Mouse (Mus musculus) heart, embryonic 13.5 days (tissue): ENCODE results near the gene Slc38a3. TPM values are rescaled to one million over a fixed set of nuclear protein-coding genes. Genes with fewer than 3 reads are reported as not detected.

ENCODE experiments used
- ATAC-seq: fragments of 200-750 bp; cut with Nextera tagmentation; 2 replicates; pipeline ENCODE4 v1.8.0; 2017; ENCODE audit warnings: moderate TSS enrichment; ENCODE audit not compliant: insufficient number of reproducible peaks, low FRiP score, low TSS enrichment; ENCODE audit errors: extremely low read depth
- H3K27ac ChIP-seq: fragments of 300-500 bp; sonication (generic); replicated peaks from 2 replicates; pipeline ENCODE4 v1.5.1; 2015; ENCODE audit warnings: moderate library complexity, mild to moderate bottlenecking, inconsistent platforms
- H3K27me3 ChIP-seq: fragments of 300-500 bp; sonication (generic); replicated peaks from 2 replicates; pipeline ENCODE4 v1.6.1; 2015; ENCODE audit warnings: mild to moderate bottlenecking, inconsistent platforms
- H3K36me3 ChIP-seq: fragments of 300-500 bp; sonication (generic); 2 replicates; pipeline ENCODE4 v1.6.1; 2015; ENCODE audit warnings: mild to moderate bottlenecking, inconsistent platforms
- H3K4me1 ChIP-seq: fragments of 300-500 bp; sonication (generic); 2 replicates; pipeline ENCODE4 v1.6.1; 2015; ENCODE audit warnings: inconsistent platforms
- H3K4me2 ChIP-seq: fragments of 300-500 bp; sonication (generic); 2 replicates; pipeline ENCODE4 v1.6.1; 2015; ENCODE audit warnings: inconsistent platforms, mild to moderate bottlenecking, moderate library complexity
- H3K4me3 ChIP-seq: fragments of 300-500 bp; sonication (generic); 2 replicates; pipeline ENCODE4 v1.5.1; 2015; ENCODE audit warnings: moderate library complexity, mild to moderate bottlenecking, inconsistent platforms
- H3K9ac ChIP-seq: fragments of 300-500 bp; sonication (generic); 2 replicates; pipeline ENCODE4 v1.6.1; 2015; ENCODE audit warnings: inconsistent platforms, mild to moderate bottlenecking, moderate library complexity
- H3K9me3 ChIP-seq: fragments of 300-500 bp; sonication (generic); 2 replicates; pipeline ENCODE4 v1.6.1; 2016; ENCODE audit warnings: inconsistent platforms
- WGBS: fragments of 180-500 bp; shearing (Covaris S2); methylation state at CpG from one replicate; pipeline ENCODE4 v1.1.7; 2015; ENCODE audit warnings: mixed read lengths; 5-methylcytosine and 5-hydroxymethylcytosine counted together
- polyA plus RNA-seq: library from polyadenylated mRNA; unstranded; fragments of >200 nt; fragmentation: Nextera tagmentation; extraction: Ambion mirVana; gene quantifications from 2 replicates; pipeline ENCODE4 v1.2.1, GENCODE M21; 2015

Slc38a3 gene
- polyA plus RNA-seq, 1 experiment from 2014 or later: 2.8 TPM

GRCm38 (mm10) chr9:107627387-107628255, 41.7 kb downstream of the Slc38a3 start:
- WGBS: 28% methylated on average over 20 of the region's 20 CpGs

GRCm38 (mm10) chr9:107626844-107627277, 42.5 kb downstream of the Slc38a3 start:
- 0% methylated on average over 2 of the region's 2 CpGs for WGBS
- Histone ChIP-seq H3K9ac (peak overlapping the region; percentile 95), H3K9me3 (no peaks in the 10 kb centered on the region), H3K27me3 (no peaks in the 10 kb centered on the region), H3K4me2 (peak overlapping the region; percentile 50), H3K4me3 (0 out of 2 replicates have a peak overlapping the region, but pooled peaks have one; percentile 13), H3K27ac (peak overlapping the region; percentile 84), H3K4me1 (peaks cover 92% of the 10 kb centered on the region), H3K36me3 (peaks cover 63% of the 10 kb centered on the region)
- peak; percentile 38 for ATAC-seq

More at GRCm38 (mm10) chr9:107627387-107628255, 41.7 kb downstream of the Slc38a3 start:
- peak overlapping the region; percentile 50 for H3K4me2 ChIP-seq
- peaks cover 94% of the 10 kb centered on the region for H3K4me1 ChIP-seq
- H3K4me3 ChIP-seq: 0 out of 2 replicates have a peak overlapping the region, but pooled peaks have one; percentile 1
- ATAC-seq: no peak
- H3K27ac ChIP-seq: peak overlapping the region; percentile 84
- H3K27me3 ChIP-seq: no peaks in the 10 kb centered on the region
- H3K9me3 ChIP-seq: no peaks in the 10 kb centered on the region
- H3K9ac ChIP-seq: peak overlapping the region; percentile 95
- peaks cover 62% of the 10 kb centered on the region for H3K36me3 ChIP-seq

- H3K27me3 ChIP-seq: no peaks in the 10 kb centered on the region
- 0 out of 2 replicates have a peak overlapping the region, but pooled peaks have one; percentile 13 for H3K4me3 ChIP-seq
- WGBS: 42% methylated on average over 14 of the region's 15 CpGs
- H3K4me1 ChIP-seq: peaks cover 92% of the 10 kb centered on the region
- H3K9me3 ChIP-seq: no peaks in the 10 kb centered on the region
- peak overlapping the region; percentile 50 for H3K4me2 ChIP-seq
- peak overlapping the region; percentile 95 for H3K9ac ChIP-seq
- no peak for ATAC-seq
- H3K36me3 ChIP-seq: peaks cover 62% of the 10 kb centered on the region
- H3K27ac ChIP-seq: peak overlapping the region; percentile 84
Observed at GRCm38 (mm10) chr9:107626158-107626843, 43.0 kb downstream of the Slc38a3 start.

GRCm38 (mm10) chr9:107625351-107626128, 43.8 kb downstream of the Slc38a3 start:
- 86% methylated on average over 12 of the region's 12 CpGs for WGBS
- H3K4me2 ChIP-seq: no peak overlapping the region
- H3K27me3 ChIP-seq: no peaks in the 10 kb centered on the region
- peak overlapping the region; percentile 61 for H3K9ac ChIP-seq
- no peak for ATAC-seq
- peak overlapping the region; percentile 84 for H3K27ac ChIP-seq
- peaks cover 92% of the 10 kb centered on the region for H3K4me1 ChIP-seq
- no peaks in the 10 kb centered on the region for H3K9me3 ChIP-seq
- no peak overlapping the region for H3K4me3 ChIP-seq
- H3K36me3 ChIP-seq: peaks cover 60% of the 10 kb centered on the region

- Histone ChIP-seq H3K27ac (peak overlapping the region; percentile 84), H3K9ac (peak overlapping the region; percentile 61), H3K36me3 (peaks cover 66% of the 10 kb centered on the region)
Observed at GRCm38 (mm10) chr9:107624951-107625350, 44.4 kb downstream of the Slc38a3 start.

GRCm38 (mm10) chr9:107624539-107624938, 44.8 kb downstream of the Slc38a3 start:
- H3K36me3 ChIP-seq: peaks cover 67% of the 10 kb centered on the region
- H3K9me3 ChIP-seq: no peaks in the 10 kb centered on the region
- 66% methylated on average over 5 of the region's 5 CpGs for WGBS
- H3K4me2 ChIP-seq: 0 out of 2 replicates have a peak overlapping the region, but pooled peaks have one; percentile 3
- H3K27me3 ChIP-seq: no peaks in the 10 kb centered on the region
- ATAC-seq: no peak
- H3K27ac ChIP-seq: peak overlapping the region; percentile 84
- no peak overlapping the region for H3K4me3 ChIP-seq
- peaks cover 92% of the 10 kb centered on the region for H3K4me1 ChIP-seq
- H3K9ac ChIP-seq: peak overlapping the region; percentile 61

More at GRCm38 (mm10) chr9:107624951-107625350, 44.4 kb downstream of the Slc38a3 start:
- Histone ChIP-seq H3K9me3 (no peaks in the 10 kb centered on the region), H3K27me3 (no peaks in the 10 kb centered on the region), H3K4me1 (peaks cover 92% of the 10 kb centered on the region), H3K4me2 (no peak overlapping the region), H3K4me3 (no peak overlapping the region)
- 82% methylated on average over 3 of the region's 3 CpGs for WGBS
- no peak for ATAC-seq

GRCm38 (mm10) chr9:107620954-107621353, 48.4 kb downstream of the Slc38a3 start:
- H3K4me3 ChIP-seq: no peak overlapping the region
- H3K4me2 ChIP-seq: no peak overlapping the region
- H3K9ac ChIP-seq: peak overlapping the region; percentile 50; the same call in 1 of the 2 replicates
- ATAC-seq: no peak
- no peaks in the 10 kb centered on the region for H3K27me3 ChIP-seq
- no peaks in the 10 kb centered on the region for H3K9me3 ChIP-seq
- peaks cover 89% of the 10 kb centered on the region for H3K36me3 ChIP-seq
- peak overlapping the region; percentile 95 for H3K27ac ChIP-seq
- H3K4me1 ChIP-seq: peaks cover 78% of the 10 kb centered on the region

GRCm38 (mm10) chr9:107619546-107619879, 49.8 kb downstream of the Slc38a3 start:
- 26% methylated on average over 13 of the region's 13 CpGs for WGBS
- Histone ChIP-seq H3K27ac (peak overlapping the region; percentile 95), H3K9me3 (no peaks in the 10 kb centered on the region), H3K36me3 (peaks cover 89% of the 10 kb centered on the region), H3K4me2 (peak overlapping the region; percentile 42), H3K9ac (peak overlapping the region; percentile 73), H3K27me3 (no peaks in the 10 kb centered on the region), H3K4me1 (peaks cover 73% of the 10 kb centered on the region), H3K4me3 (0 out of 2 replicates have a peak overlapping the region, but pooled peaks have one; percentile 1)
- ATAC-seq: peak; percentile 23; the same call in 1 of the 2 replicates

GRCm38 (mm10) chr9:107618778-107619545, 50.4 kb downstream of the Slc38a3 start:
- H3K4me1 ChIP-seq: peaks cover 73% of the 10 kb centered on the region
- H3K4me3 ChIP-seq: 0 out of 2 replicates have a peak overlapping the region, but pooled peaks have one; percentile 1
- 12% methylated on average over 13 of the region's 13 CpGs for WGBS
- peak overlapping the region; percentile 61 for H3K9ac ChIP-seq
- peak overlapping the region; percentile 34 for H3K4me2 ChIP-seq
- ATAC-seq: peak; percentile 68; the same call in 1 of the 2 replicates
- H3K27me3 ChIP-seq: no peaks in the 10 kb centered on the region
- H3K9me3 ChIP-seq: no peaks in the 10 kb centered on the region
- peak overlapping the region; percentile 95 for H3K27ac ChIP-seq
- H3K36me3 ChIP-seq: peaks cover 90% of the 10 kb centered on the region

- WGBS: 78% methylated on average over 6 of the region's 6 CpGs
- H3K4me1 ChIP-seq: peaks cover 73% of the 10 kb centered on the region
Observed at GRCm38 (mm10) chr9:107618098-107618497, 51.2 kb downstream of the Slc38a3 start.

More at GRCm38 (mm10) chr9:107618098-107618497, 51.2 kb downstream of the Slc38a3 start:
- H3K4me2 ChIP-seq: peak overlapping the region; percentile 34; the same call in 1 of the 2 replicates
- no peak for ATAC-seq
- no peak overlapping the region for H3K4me3 ChIP-seq
- no peaks in the 10 kb centered on the region for H3K9me3 ChIP-seq
- peaks cover 87% of the 10 kb centered on the region for H3K36me3 ChIP-seq
- H3K27ac ChIP-seq: peak overlapping the region; percentile 95
- no peaks in the 10 kb centered on the region for H3K27me3 ChIP-seq
- H3K9ac ChIP-seq: peak overlapping the region; percentile 61
